Mouse (Mus musculus): ENCODE data around the gene Ntf5. TPM values are rescaled to one million over a fixed set of nuclear protein-coding genes. Genes with fewer than 3 reads are reported as not detected.
A peak's percentile ranks its signal among the peaks of the same experiment; 100 is the strongest.

Ntf5 gene
- total RNA-seq, 2 experiments from 2014 or later = 0.22 to 0.26 TPM

DNA sequence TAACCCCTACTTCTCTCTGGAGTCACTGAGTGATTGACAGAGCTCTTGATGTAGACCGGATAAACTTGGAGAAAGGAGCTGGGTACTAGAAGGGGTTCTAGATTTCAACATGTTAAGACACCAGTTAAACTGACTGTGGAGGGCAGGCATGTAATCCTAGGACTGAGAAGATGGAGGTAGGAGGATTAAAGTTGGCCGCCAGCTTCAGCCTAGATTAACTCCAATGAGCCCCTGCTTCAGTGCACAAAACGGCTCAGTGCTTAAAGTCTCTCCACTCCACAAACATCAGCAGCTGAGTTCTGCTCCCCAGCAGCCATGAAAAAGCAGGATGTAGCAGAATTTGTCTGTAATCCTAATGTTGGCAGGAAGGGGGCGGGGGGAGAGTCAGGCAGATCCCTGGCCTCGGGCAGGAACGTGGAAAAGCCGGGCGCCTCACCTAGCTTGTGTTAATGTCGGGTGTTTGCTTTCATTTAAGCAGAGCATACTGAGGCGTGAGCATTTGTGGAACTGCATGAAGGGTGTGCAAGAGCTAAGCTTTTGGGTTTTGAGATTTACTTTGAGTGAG, 11.9 kb upstream of the Ntf5 start:
- intact Hi-C loops (cut with DNase I) = no loop called here
- no peak for DNase-seq

DNA sequence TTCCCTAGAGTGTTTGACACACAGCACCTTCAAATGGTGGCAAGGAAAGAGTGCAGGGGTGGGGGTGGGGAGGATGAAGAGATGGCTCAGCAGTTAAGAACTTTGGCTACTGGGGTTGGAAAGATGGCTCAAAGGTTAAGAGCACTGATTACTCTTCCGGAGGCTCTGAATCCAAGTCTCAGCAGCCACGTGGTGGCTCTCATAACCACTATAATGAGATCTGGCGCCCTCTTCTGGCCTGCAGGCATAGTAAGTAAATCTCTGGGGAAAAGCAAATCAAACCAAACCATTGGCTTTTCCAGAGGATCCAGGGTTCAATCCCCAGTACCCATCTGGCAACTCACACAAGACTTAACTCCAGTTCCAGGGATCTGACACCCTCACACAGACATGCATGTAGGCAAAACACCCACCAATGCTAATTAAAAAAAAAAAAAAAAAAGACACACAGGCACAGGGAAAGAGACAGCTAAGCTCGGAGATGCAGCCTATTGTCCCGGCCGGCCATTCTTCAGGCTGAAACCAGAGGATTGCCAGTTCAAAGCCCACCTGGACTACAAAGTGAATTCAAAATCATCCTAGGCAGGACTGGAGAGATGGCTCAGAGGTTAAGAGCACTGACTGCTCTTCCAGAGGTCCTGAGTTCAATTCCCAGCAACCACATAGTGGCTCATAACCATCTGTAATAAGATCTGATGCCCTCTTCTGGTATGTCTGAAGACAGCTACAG, 9.8 kb upstream of the Ntf5 start:
- peak; percentile 54 to 76 for DNase-seq
- intact Hi-C loops (cut with DNase I) = loop anchor here (2.0 kb wide), 1 partner anchor 31 kb away; the partner anchor contains the start of gene Gys1

GRCm38 (mm10) chr7:45405091-45406075, 8.1 kb upstream of the Ntf5 start, which contains the start of gene Kcna7:
Kcna7 (plus strand) TSS chr7:45405653.
- DNase-seq = peak; percentile 84 to 87
- intact Hi-C loops (cut with DNase I) = loop anchor here (2.0 to 5.0 kb wide), 2 partner anchors 29 to 157 kb away; partner anchors contain the start of gene Gys1

GRCm38 (mm10) chr7:45406157-45407156, 7.0 kb upstream of the Ntf5 start:
- intact Hi-C loops (cut with DNase I) = loop anchor here (5.0 kb wide), 1 partner anchor 156 kb away; no protein-coding TSS in a partner anchor
- peak; percentile 50 to 66 for DNase-seq

DNA sequence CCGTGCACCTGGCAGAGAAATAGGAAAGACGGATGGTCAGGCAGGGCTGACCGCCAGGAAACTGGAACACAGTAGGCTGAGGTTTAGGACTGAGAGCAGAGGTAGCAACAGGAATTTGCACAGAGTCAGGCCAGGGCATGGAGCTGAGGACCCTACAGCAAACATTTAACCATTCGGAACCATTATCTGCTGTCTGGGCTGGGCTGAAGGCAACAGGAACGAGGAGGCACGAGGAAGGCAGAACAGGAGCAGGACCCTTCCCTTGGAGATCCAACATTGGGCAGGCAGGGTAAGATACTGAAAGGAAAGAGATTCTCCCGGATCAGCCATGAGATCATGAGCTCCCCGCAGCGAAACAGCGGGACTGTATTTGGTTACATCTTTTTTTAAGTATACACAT, 5.7 kb upstream of the Ntf5 start:
- intact Hi-C loops (cut with DNase I) = loop anchor here (5.0 kb wide), 1 partner anchor 154 kb away; no protein-coding TSS in a partner anchor

GRCm38 (mm10) chr7:45408351-45408750, 5.1 kb upstream of the Ntf5 start:
- intact Hi-C loops (cut with DNase I) = loop anchor here (5.0 kb wide), 1 partner anchor 154 kb away; no protein-coding TSS in a partner anchor
- DNase-seq = no peak

More for the DNA sequence above, 5.7 kb upstream of the Ntf5 start:
- DNase-seq = no peak

DNA sequence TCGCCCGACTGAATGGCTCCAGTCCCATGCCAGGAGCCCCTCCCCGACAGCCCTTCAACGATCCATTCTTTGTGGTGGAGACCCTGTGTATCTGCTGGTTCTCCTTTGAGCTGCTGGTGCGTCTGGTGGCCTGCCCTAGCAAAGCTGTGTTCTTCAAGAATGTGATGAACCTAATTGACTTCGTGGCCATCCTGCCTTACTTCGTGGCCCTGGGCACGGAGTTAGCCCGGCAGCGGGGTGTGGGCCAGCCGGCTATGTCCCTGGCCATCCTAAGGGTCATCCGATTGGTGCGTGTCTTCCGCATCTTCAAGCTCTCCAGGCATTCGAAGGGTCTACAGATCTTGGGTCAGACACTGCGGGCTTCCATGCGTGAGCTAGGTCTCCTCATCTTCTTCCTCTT, 4.5 kb upstream of the Ntf5 start:
- DNase-seq = no peak
- intact Hi-C loops (cut with DNase I) = loop anchor here (5.0 kb wide), 1 partner anchor 153 kb away; no protein-coding TSS in a partner anchor

- intact Hi-C loops (cut with DNase I) = loop anchor here (5.0 kb wide), 1 partner anchor 153 kb away; no protein-coding TSS in a partner anchor
- DNase-seq = no peak
Observed at GRCm38 (mm10) chr7:45409497-45410163, 3.9 kb upstream of the Ntf5 start.

DNA sequence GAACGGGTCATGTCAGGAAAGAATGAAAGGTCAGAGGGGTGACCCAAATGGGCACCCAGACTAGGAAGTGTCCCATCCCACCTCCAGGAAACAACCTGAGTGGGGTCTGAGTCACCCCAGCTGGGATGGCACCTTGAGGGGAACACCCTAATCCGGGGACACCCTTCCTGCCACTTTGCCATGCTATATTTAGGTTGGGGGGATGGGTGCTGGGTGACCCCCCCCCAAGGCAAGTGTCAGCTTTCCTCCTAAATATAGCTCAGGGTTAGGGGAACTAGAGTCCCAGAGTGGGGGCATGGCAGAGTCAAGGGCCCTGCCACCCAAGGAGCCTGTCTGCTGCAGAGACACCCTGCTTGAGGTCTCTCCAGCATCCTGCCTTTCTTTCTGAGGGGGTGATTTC, 1.1 kb upstream of the Ntf5 start:
- DNase-seq = no peak
- intact Hi-C loops (cut with DNase I) = no loop called here

DNA sequence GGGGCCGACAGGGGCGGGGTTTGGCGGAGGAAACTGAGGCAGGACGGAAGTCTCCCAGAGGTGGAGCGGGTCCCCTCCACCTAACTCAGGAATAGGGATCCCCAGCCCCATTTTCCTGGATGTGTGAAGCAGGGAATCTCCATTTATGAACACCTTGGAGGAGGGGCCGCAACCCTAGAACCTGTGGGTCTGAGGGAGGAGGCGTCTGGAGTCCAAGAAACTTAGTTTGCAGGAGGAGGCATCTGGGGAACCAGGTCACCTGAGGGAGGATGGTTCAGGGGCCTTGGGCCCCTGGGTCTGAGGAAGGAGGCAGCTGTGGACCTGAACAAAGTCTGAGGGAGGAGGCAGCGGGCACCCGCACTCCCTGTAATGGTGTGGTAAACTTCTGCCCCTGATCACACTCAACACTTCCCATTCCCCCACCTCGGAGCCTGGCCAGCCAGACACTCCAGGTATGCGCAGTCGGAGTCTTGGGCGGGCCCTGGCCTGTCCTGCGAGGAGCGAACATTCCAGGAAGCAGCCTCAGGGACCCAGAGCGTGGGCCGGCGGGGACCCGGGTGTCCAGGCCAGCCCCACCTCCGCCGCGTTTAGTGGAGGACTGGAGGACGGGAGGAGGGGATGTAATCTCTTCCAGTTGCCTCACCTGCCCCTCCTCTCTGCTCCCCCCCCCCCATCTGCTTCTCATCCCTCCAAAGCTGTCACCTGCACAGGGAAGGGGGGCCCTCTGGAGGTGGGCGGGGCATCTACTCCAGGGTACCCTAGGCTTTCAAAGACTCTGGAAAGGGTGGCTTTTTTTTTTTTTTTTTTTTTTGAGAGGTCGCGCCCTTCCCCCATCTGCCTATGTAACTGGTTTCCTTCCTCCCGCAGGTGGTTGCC, 607 bp downstream of the Ntf5 start:
- DNase-seq = no peak
- intact Hi-C loops (cut with DNase I) = no loop called here

GRCm38 (mm10) chr7:45414740-45415224, 1.3 kb downstream of the Ntf5 start:
- no peak for DNase-seq
- intact Hi-C loops (cut with DNase I) = no loop called here

GRCm38 (mm10) chr7:45415636-45416035, 2.1 kb downstream of the Ntf5 start:
- intact Hi-C loops (cut with DNase I) = no loop called here

DNA sequence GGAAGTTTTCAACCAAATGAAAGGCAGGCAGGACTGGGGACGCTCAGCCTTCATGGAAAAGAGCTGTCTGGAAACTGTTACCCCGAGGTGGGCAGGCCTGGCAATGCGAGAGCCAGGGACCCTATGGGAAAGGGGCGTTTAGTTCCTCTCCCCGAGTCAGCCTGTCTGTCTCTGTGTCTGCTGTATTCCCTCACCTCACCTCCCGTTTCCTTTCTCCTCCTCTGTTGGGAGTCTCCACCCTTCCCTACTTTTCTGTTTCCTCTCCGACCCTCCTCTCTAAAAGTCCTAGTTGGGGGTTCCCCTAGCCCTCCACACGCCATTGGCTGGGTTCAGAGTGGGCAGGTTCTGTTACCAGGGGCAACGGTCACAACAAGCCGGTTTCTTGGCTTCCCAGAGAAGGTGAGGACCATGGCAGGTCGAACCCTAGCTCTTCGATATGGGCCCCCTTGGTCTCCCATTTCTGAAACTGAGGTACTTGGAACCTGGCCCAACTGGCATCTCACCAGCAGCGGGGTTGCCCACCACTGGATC, 4.5 kb downstream of the Ntf5 start:
- intact Hi-C loops (cut with DNase I) = no loop called here
- no peak for DNase-seq

More at GRCm38 (mm10) chr7:45415636-45416035, 2.1 kb downstream of the Ntf5 start:
- no peak for DNase-seq

GRCm38 (mm10) chr7:45419859-45420614, 6.5 kb downstream of the Ntf5 start:
- intact Hi-C loops (cut with DNase I) = no loop called here
- DNase-seq = no peak

- intact Hi-C loops (cut with DNase I) = no loop called here
- DNase-seq = no peak
Observed at GRCm38 (mm10) chr7:45420615-45420919, 7.1 kb downstream of the Ntf5 start, which contains the start of gene Lhb. Lhb (plus strand) TSS chr7:45420820.

DNA sequence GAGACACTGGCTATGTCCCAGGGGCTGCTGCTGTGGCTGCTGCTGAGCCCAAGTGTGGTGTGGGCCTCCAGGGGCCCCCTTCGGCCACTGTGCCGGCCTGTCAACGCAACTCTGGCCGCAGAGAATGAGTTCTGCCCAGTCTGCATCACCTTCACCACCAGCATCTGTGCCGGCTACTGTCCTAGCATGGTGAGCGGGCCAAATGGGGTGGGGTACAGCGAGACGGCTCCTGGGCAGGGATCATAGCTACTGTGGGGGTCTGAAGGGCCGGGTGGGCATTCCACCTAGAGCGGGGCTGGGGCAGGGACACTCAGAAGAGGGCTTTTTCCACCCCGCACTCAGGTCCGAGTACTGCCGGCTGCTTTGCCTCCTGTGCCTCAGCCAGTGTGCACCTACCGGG, 7.7 kb downstream of the Ntf5 start:
- no peak for DNase-seq
- intact Hi-C loops (cut with DNase I) = no loop called here

DNA sequence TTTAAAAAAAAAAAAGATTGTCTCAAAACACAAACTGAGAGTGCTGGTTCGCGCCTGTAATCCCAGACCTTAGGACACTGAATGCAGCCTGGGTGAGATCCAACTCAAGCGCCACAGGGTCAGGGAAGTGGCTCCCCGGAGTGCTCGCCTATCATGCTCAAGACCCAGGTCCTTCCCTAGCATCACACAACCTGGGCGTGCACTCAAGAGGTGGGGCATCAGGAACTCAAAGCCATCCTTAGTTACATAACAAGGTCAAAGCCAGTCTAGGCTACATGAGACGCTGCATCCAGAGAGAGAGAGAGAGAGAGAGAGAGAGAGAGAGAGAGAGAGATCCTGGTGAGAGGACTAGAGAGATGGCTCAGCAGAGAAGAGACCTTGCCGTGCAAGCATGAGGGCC, 13.1 kb downstream of the Ntf5 start:
- intact Hi-C loops (cut with DNase I) = no loop called here
- DNase-seq = no peak
